Mouse (Mus musculus) neural tube, embryonic 15.5 days (tissue): ENCODE measurements around the gene Isy1. TPM values are rescaled to one million over a fixed set of nuclear protein-coding genes. Genes with fewer than 3 reads are reported as not detected.
"Not testable (repeated sequence)": the region's sequence is repeated elsewhere in the genome, so short reads cannot be mapped to it uniquely, and the experiment has no call there.

Experiments used
- ATAC-seq: fragments of 200-750 bp; cut with Nextera tagmentation; 2 replicates; pipeline ENCODE4 v1.8.0; 2017; ENCODE audit warnings: mild to moderate bottlenecking, moderate TSS enrichment, moderate library complexity; ENCODE audit not compliant: low FRiP score
- H3K27ac ChIP-seq: fragments of 300-500 bp; sonication (generic); replicated peaks from 2 replicates; pipeline ENCODE4 v1.5.1; 2015; ENCODE audit warnings: mild to moderate bottlenecking, inconsistent platforms
- H3K27me3 ChIP-seq: fragments of 300-500 bp; sonication (generic); replicated peaks from 2 replicates; pipeline ENCODE4 v1.6.1; 2015; ENCODE audit warnings: inconsistent platforms
- H3K36me3 ChIP-seq: fragments of 300-500 bp; sonication (generic); 2 replicates; pipeline ENCODE4 v1.6.1; 2015; ENCODE audit warnings: inconsistent platforms
- H3K4me1 ChIP-seq: fragments of 300-500 bp; sonication (generic); 2 replicates; pipeline ENCODE4 v1.6.1; 2015; ENCODE audit warnings: inconsistent platforms
- H3K4me2 ChIP-seq: fragments of 300-500 bp; sonication (generic); 2 replicates; pipeline ENCODE4 v1.6.1; 2015; ENCODE audit warnings: inconsistent platforms, mild to moderate bottlenecking, moderate library complexity
- H3K4me3 ChIP-seq: fragments of 300-500 bp; sonication (generic); replicated peaks from 2 replicates; pipeline ENCODE4 v1.5.1; 2015; ENCODE audit warnings: mild to moderate bottlenecking, inconsistent platforms
- H3K9ac ChIP-seq: fragments of 300-500 bp; sonication (generic); replicated peaks from 2 replicates; pipeline ENCODE4 v1.6.1; 2015; ENCODE audit warnings: mild to moderate bottlenecking, inconsistent platforms
- H3K9me3 ChIP-seq: fragments of 300-500 bp; sonication (generic); replicated peaks from 2 replicates; pipeline ENCODE4 v1.6.1; 2016; ENCODE audit warnings: inconsistent platforms
- WGBS: fragments of 180-500 bp; shearing (Covaris S2); methylation state at CpG from one replicate; pipeline ENCODE4 v1.1.7; 2015; ENCODE audit warnings: mixed read lengths; 5-methylcytosine and 5-hydroxymethylcytosine counted together
- polyA plus RNA-seq: library from polyadenylated mRNA; unstranded; fragments of >200 nt; fragmentation: Nextera tagmentation; extraction: Ambion mirVana; gene quantifications from 2 replicates; pipeline ENCODE4 v1.2.1, GENCODE M21; 2015

Gene Isy1
- polyA plus RNA-seq, 1 experiment from 2014 or later, result 22.6 TPM

GRCm38 (mm10) chr6:87764296-87764695 lies 74.3 kb downstream of the Isy1 start:
- not testable (repeated sequence) for ATAC-seq, H3K36me3 ChIP-seq
- 94% methylated on average over 2 of the region's 2 CpGs for WGBS

More at GRCm38 (mm10) chr6:87764296-87764695, 74.3 kb downstream of the Isy1 start:
- not testable (repeated sequence) for H3K4me1 ChIP-seq, H3K4me2 ChIP-seq, H3K27ac ChIP-seq, H3K9me3 ChIP-seq, H3K9ac ChIP-seq, H3K4me3 ChIP-seq, H3K27me3 ChIP-seq

Other genes with a start within 250 kb of the Isy1 start
- 3.0 and 3.9 TPM in 2 replicates for gene Prokr1, start 248.1 kb downstream of the Isy1 start, polyA plus RNA-seq
- gene Aplf, start 166.6 kb downstream of the Isy1 start, polyA plus RNA-seq, result 9.0 and 10.7 TPM in 2 replicates
- 4.9 and 6.2 TPM in 2 replicates for gene Efcc1, start 107.9 kb downstream of the Isy1 start, polyA plus RNA-seq
- 0.56 and 0.65 TPM in 2 replicates for gene Gp9, start 60.7 kb downstream of the Isy1 start, polyA plus RNA-seq
- 11.5 and 12.5 TPM in 2 replicates for gene Rab43, start 26.6 kb downstream of the Isy1 start, polyA plus RNA-seq
- 1.5 and 2.1 TPM in 2 replicates for gene Gm45140, start 3.0 kb downstream of the Isy1 start, polyA plus RNA-seq
- 511 and 660 TPM in 2 replicates for gene Cnbp, start 12.3 kb upstream of the Isy1 start, polyA plus RNA-seq
- 204 and 207 TPM in 2 replicates for gene Copg1, start 49.0 kb upstream of the Isy1 start, polyA plus RNA-seq
- gene Hmces, start 75.1 kb upstream of the Isy1 start, polyA plus RNA-seq, result 43.0 and 44.0 TPM in 2 replicates
- gene H1fx, start 142.8 kb upstream of the Isy1 start, polyA plus RNA-seq, result 23.4 and 37.1 TPM in 2 replicates
- gene Rab7, start 206.5 kb upstream of the Isy1 start, polyA plus RNA-seq, result 352 and 355 TPM in 2 replicates
- gene Rpn1, start 245.7 kb upstream of the Isy1 start, polyA plus RNA-seq, result 294 and 318 TPM in 2 replicates